Mouse (Mus musculus): ENCODE measurements at regions not wholly inside any gene's neighbourhood (a gene's known extent, or its start where the extent isn't known, plus 50 kb on each side); places are given as distances from the start of the nearest gene placed in this dataset.

- H3K4me3 ChIP-seq: no peak overlapping the region
- H3K36me3 ChIP-seq: no peaks in the 10 kb centered on the region
- no peak overlapping the region for H3K9ac ChIP-seq
- no peaks in the 10 kb centered on the region for H3K27me3 ChIP-seq
- H3K9me3 ChIP-seq: no peaks in the 10 kb centered on the region
- ATAC-seq (ENCODE audit: insufficient number of reproducible peaks, insufficient read depth, low FRiP score, low TSS enrichment): no peak
- H3K4me1 ChIP-seq: no peaks in the 10 kb centered on the region
- no peak overlapping the region for H3K27ac ChIP-seq
- H3K4me2 ChIP-seq (replicated peaks): no peak overlapping the region
- WGBS: 34% methylated on average over 2 of the region's 2 CpGs
Observed at GRCm38 (mm10) chr10:8070472-8070871, 114.4 kb upstream of the Tab2 start.

GRCm38 (mm10) chr10:8066926-8067325 is 110.9 kb upstream of the Tab2 start:
- H3K36me3 ChIP-seq: no peaks in the 10 kb centered on the region
- H3K4me3 ChIP-seq: no peak overlapping the region
- ATAC-seq (ENCODE audit: insufficient number of reproducible peaks, insufficient read depth, low FRiP score, low TSS enrichment): no peak
- H3K9ac ChIP-seq: no peak overlapping the region
- H3K4me2 ChIP-seq (replicated peaks): no peak overlapping the region
- H3K27me3 ChIP-seq: no peaks in the 10 kb centered on the region
- H3K4me1 ChIP-seq: no peaks in the 10 kb centered on the region
- H3K27ac ChIP-seq: no peak overlapping the region
- no peaks in the 10 kb centered on the region for H3K9me3 ChIP-seq
- 81% methylated on average over 3 of the region's 3 CpGs for WGBS

GRCm38 (mm10) chr10:8065746-8066145 is 109.7 kb upstream of the Tab2 start:
- WGBS: 72% methylated on average over 8 of the region's 8 CpGs
- Histone ChIP-seq H3K27ac (no peak overlapping the region), H3K4me1 (no peaks in the 10 kb centered on the region), H3K36me3 (no peaks in the 10 kb centered on the region), H3K9ac (no peak overlapping the region), H3K27me3 (no peaks in the 10 kb centered on the region), H3K9me3 (no peaks in the 10 kb centered on the region), H3K4me2 (replicated peaks) (no peak overlapping the region), H3K4me3 (no peak overlapping the region)
- no peak for ATAC-seq (ENCODE audit: insufficient number of reproducible peaks, insufficient read depth, low FRiP score, low TSS enrichment)

GRCm38 (mm10) chr10:8064281-8064680 is 108.3 kb upstream of the Tab2 start:
- Histone ChIP-seq H3K4me2 (replicated peaks) (no peak overlapping the region), H3K9me3 (no peaks in the 10 kb centered on the region), H3K4me1 (no peaks in the 10 kb centered on the region), H3K36me3 (no peaks in the 10 kb centered on the region), H3K27ac (no peak overlapping the region), H3K9ac (no peak overlapping the region), H3K4me3 (no peak overlapping the region), H3K27me3 (no peaks in the 10 kb centered on the region)
- ATAC-seq (ENCODE audit: insufficient number of reproducible peaks, insufficient read depth, low FRiP score, low TSS enrichment): no peak
- 78% methylated on average over 2 of the region's 2 CpGs for whole genome bisulfite sequencing

GRCm38 (mm10) chr10:8063458-8064090 is 107.5 kb upstream of the Tab2 start:
- Histone ChIP-seq H3K4me2 (replicated peaks) (no peak overlapping the region), H3K9me3 (no peaks in the 10 kb centered on the region), H3K9ac (no peak overlapping the region), H3K36me3 (no peaks in the 10 kb centered on the region), H3K4me1 (no peaks in the 10 kb centered on the region), H3K27ac (no peak overlapping the region), H3K27me3 (no peaks in the 10 kb centered on the region), H3K4me3 (no peak overlapping the region)
- ATAC-seq (ENCODE audit: insufficient number of reproducible peaks, insufficient read depth, low FRiP score, low TSS enrichment): no peak
- 80% methylated on average over 5 of the region's 5 CpGs for WGBS

GRCm38 (mm10) chr10:8060987-8061386 is 105.0 kb upstream of the Tab2 start:
- Histone ChIP-seq H3K27ac (no peak overlapping the region), H3K36me3 (no peaks in the 10 kb centered on the region), H3K9me3 (no peaks in the 10 kb centered on the region), H3K27me3 (no peaks in the 10 kb centered on the region), H3K4me1 (no peaks in the 10 kb centered on the region), H3K4me2 (replicated peaks) (no peak overlapping the region), H3K9ac (no peak overlapping the region), H3K4me3 (no peak overlapping the region)
- ATAC-seq (ENCODE audit: insufficient number of reproducible peaks, insufficient read depth, low FRiP score, low TSS enrichment): no peak

- Histone ChIP-seq H3K36me3 (no peaks in the 10 kb centered on the region), H3K27me3 (no peaks in the 10 kb centered on the region), H3K9ac (no peak overlapping the region), H3K27ac (no peak overlapping the region), H3K9me3 (no peaks in the 10 kb centered on the region), H3K4me2 (replicated peaks) (no peak overlapping the region), H3K4me3 (no peak overlapping the region), H3K4me1 (no peaks in the 10 kb centered on the region)
- no peak for ATAC-seq (ENCODE audit: insufficient number of reproducible peaks, insufficient read depth, low FRiP score, low TSS enrichment)
- 85% methylated on average over 1 of the region's 1 CpGs for WGBS
Observed at GRCm38 (mm10) chr10:8059769-8060168, 103.7 kb upstream of the Tab2 start.

GRCm38 (mm10) chr10:8057855-8058254 is 101.8 kb upstream of the Tab2 start:
- 86% methylated on average over 5 of the region's 5 CpGs for WGBS
- Histone ChIP-seq H3K9me3 (no peaks in the 10 kb centered on the region), H3K36me3 (no peaks in the 10 kb centered on the region), H3K27ac (no peak overlapping the region), H3K27me3 (no peaks in the 10 kb centered on the region), H3K4me2 (replicated peaks) (no peak overlapping the region), H3K4me1 (no peaks in the 10 kb centered on the region), H3K9ac (no peak overlapping the region), H3K4me3 (no peak overlapping the region)
- ATAC-seq (ENCODE audit: insufficient number of reproducible peaks, insufficient read depth, low FRiP score, low TSS enrichment): no peak

GRCm38 (mm10) chr10:8055293-8055692 is 99.3 kb upstream of the Tab2 start:
- no peaks in the 10 kb centered on the region for H3K4me1 ChIP-seq
- H3K36me3 ChIP-seq: no peaks in the 10 kb centered on the region
- no peaks in the 10 kb centered on the region for H3K9me3 ChIP-seq
- no peak overlapping the region for H3K4me2 ChIP-seq (replicated peaks)
- no peak overlapping the region for H3K4me3 ChIP-seq
- WGBS: 76% methylated on average over 6 of the region's 6 CpGs
- H3K27me3 ChIP-seq: no peaks in the 10 kb centered on the region
- ATAC-seq (ENCODE audit: insufficient number of reproducible peaks, insufficient read depth, low FRiP score, low TSS enrichment): no peak
- H3K9ac ChIP-seq: no peak overlapping the region
- H3K27ac ChIP-seq: no peak overlapping the region

GRCm38 (mm10) chr10:8043416-8044163 is 87.6 kb upstream of the Tab2 start:
- WGBS: 91% methylated on average over 3 of the region's 3 CpGs
- Histone ChIP-seq H3K27me3 (no peaks in the 10 kb centered on the region), H3K4me3 (no peak overlapping the region), H3K9me3 (no peaks in the 10 kb centered on the region), H3K36me3 (no peaks in the 10 kb centered on the region), H3K27ac (no peak overlapping the region), H3K4me2 (replicated peaks) (no peak overlapping the region), H3K9ac (no peak overlapping the region), H3K4me1 (peaks cover 6% of the 10 kb centered on the region; the same call in 1 of the 2 replicates)
- no peak for ATAC-seq (ENCODE audit: insufficient number of reproducible peaks, insufficient read depth, low FRiP score, low TSS enrichment)

GRCm38 (mm10) chr10:8042306-8042705 is 86.3 kb upstream of the Tab2 start:
- ATAC-seq (ENCODE audit: insufficient number of reproducible peaks, insufficient read depth, low FRiP score, low TSS enrichment): no peak
- no peak overlapping the region for H3K4me3 ChIP-seq
- no peaks in the 10 kb centered on the region for H3K27me3 ChIP-seq
- no peaks in the 10 kb centered on the region for H3K9me3 ChIP-seq
- H3K4me2 ChIP-seq (replicated peaks): no peak overlapping the region
- H3K27ac ChIP-seq: no peak overlapping the region
- H3K4me1 ChIP-seq: peaks cover 15% of the 10 kb centered on the region
- H3K36me3 ChIP-seq: no peaks in the 10 kb centered on the region
- no peak overlapping the region for H3K9ac ChIP-seq
- 89% methylated on average over 6 of the region's 6 CpGs for WGBS

GRCm38 (mm10) chr10:8041790-8042189 is 85.8 kb upstream of the Tab2 start:
- Histone ChIP-seq H3K27ac (no peak overlapping the region), H3K27me3 (no peaks in the 10 kb centered on the region), H3K9ac (no peak overlapping the region), H3K4me3 (no peak overlapping the region), H3K4me1 (peaks cover 18% of the 10 kb centered on the region), H3K9me3 (no peaks in the 10 kb centered on the region), H3K36me3 (no peaks in the 10 kb centered on the region), H3K4me2 (replicated peaks) (no peak overlapping the region)
- no peak for ATAC-seq (ENCODE audit: insufficient number of reproducible peaks, insufficient read depth, low FRiP score, low TSS enrichment)
- 58% methylated on average over 8 of the region's 8 CpGs for WGBS

Measured in embryonic facial prominence, embryonic 12.5 days (tissue).